Mouse (Mus musculus): ENCODE results near the gene Mycbp2.
A peak's percentile ranks its signal among the peaks of the same experiment; 100 is the strongest.

Gene Mycbp2

DNA sequence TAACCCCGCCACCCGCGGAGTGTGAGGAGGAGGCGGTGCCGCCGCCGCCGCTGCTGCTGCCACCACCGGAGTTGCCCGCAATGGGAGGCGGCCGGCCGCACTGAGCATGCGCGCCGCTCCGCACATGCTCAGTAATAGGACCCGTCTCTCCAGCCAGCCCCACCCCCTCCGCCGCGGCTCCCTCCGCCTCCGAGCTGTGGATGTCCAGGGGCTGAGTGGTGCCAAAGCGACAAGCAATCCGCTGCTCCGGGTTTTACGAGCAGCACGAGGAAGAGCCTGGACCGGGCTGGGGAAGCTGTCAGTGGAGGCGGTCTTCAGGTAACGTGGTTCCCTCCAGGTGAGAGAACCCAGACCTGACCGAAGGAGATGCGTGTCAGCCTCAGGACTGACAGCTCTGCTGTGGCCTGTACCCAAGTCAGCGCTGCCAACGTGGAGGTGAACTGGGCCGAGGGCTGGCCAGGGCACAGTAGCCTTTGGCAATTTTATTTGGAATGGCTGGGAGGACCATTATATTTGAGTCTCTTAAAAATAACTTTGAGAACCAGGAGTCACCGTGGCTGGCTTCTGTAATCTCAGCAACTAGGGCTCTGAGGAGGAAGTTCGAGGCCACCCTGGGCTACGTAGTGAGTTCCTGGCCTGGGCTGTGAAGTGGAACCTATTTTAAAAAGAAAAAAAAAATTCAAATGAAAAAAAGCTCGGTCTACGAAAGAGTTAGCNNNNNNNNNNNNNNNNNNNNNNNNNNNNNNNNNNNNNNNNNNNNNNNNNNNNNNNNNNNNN is at the start of gene Mycbp2:
Gene Mycbp2, minus strand, starts transcription at position 86 of the 777 bp plus-strand sequence.
- peak; percentile 97 for DNase-seq (ENCODE audit: low spot score in 2 of 2)

DNA sequence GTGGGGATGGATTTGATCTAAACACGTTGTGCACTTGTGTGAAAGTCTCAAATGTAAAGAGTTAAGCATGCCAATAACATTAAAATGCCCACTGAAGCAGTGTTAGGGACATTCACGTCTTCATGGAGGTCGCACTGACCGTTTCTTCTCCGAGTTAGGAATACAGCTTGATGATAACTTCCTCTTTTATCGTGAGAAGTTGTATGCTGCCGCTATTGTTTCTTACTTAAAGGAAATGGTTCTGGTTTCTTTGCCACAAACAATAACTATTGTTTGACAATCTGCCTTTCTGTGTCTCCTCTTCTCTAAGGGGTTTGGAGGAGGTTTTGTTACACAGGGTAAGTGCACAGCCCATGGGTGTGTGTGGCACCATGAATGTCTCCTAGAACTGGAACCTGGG is 45.8 kb upstream of the Mycbp2 start:
- no peak for DNase-seq (ENCODE audit: low spot score in 2 of 2)

GRCm38 (mm10) chr14:103387431-103387830 is 40.8 kb upstream of the Mycbp2 start:
- no peak for DNase-seq (ENCODE audit: low spot score in 2 of 2)

DNA sequence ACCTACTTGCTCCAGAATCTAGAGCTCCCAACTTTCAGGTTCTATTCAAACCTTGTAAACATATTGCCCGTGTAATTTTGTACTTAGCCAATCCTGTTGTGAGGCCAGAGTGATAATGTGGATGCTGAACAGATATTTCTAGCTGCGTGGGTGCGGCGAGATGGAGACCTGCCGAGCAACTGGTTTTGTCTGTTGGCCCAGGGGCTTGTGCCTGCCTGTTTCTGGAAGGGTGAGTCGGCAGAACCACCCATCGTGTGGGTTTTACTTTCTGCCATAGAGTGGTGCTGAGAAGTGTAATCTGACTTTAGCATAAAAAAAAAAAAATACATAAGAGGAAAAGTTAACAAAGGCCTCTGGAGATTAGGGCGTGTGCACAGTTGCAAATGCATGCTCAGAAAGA is 40.3 kb upstream of the Mycbp2 start:
- peak; percentile 5 to 29 for DNase-seq (ENCODE audit: low spot score in 2 of 2)

DNA sequence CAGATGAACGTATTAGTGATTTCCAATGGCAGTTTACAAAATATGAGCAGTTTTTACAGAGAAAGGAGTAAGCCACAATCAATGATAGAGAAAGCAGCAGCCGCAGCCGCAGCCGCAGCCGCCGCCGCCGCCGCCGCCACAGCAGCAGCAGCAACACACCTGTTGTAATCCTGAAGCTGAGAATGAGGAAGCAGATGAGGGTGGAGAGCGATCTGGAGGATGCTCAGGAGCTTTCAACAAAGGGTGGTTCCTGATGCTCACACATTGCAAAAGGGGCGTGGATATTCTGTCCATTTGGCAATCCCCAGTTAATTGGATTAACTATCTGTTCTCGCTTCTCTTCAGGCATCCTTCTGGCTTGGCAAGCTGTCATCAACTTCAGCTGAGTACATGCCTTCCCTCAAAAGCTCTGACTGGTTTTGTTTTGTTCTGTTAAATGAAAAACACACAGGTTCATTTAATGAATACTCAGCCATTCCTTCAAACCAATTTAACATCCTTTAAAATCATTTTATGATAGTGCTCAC is 38.5 kb upstream of the Mycbp2 start:
- DNase-seq (ENCODE audit: low spot score in 2 of 2), result no peak

DNA sequence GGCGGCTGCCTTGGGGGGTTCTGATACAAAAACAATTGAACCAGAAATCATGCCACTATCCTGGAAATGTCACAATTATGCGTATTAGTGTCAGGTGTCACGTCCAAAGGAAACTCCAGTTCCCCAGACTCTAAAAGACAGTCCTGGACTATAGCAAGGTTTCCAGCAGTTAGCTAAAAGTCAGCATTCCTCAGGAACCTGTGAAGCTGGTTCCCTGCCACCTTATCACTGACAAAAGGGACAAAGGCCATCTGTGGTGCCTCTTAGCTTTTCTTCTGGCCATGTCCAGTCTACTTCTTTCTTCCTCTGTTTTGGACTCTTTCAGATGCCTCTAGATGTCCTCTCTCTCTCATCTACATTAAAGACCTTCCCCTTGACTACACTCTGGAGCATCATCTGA is 32.1 kb upstream of the Mycbp2 start:
- no peak for DNase-seq (ENCODE audit: low spot score in 2 of 2)

- DNase-seq (ENCODE audit: low spot score in 2 of 2), result no peak
Observed at GRCm38 (mm10) chr14:103376765-103377164, 30.2 kb upstream of the Mycbp2 start.

DNA sequence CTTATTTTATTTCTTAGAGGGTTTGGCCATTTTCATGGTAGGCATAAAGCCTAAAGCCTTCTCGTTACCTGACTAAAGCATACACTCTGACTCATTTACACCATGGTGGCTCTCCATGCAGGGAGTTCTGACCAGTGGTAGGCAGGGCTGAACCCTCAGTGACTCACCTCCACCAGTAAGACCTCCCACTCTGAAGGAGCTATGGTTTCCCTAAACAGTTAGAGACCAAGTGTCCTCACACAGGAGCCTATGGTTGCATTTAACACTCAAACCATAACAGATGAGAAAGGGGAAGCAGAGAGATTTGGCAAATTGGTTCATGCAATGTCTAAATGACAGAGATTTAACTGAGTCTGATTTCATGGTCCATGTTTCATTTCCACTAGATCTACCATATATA is 28.9 kb upstream of the Mycbp2 start:
- no peak for DNase-seq (ENCODE audit: low spot score in 2 of 2)

- DNase-seq (ENCODE audit: low spot score in 2 of 2), result no peak
Observed at GRCm38 (mm10) chr14:103363199-103363598, 16.6 kb upstream of the Mycbp2 start.

DNA sequence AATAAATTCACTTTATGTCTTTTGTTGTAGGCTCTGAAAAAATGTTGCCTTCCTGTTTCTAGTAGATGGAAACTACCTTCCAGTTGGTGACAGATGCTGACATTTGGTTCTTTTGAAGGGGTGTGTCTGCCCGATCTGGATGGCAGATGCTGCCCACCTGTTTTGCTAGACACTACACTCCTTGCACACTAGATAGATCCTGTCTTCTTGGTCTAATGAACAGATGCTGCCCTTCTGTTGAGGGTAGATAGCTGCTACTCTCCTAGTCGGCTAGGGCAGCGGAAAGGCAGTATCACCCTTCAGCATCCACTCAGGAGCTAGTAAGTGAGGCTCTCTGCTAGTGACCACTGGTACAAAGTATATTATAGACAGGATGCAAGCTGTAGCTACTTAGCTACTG is 9.5 kb upstream of the Mycbp2 start:
- DNase-seq (ENCODE audit: low spot score in 2 of 2), result no peak

- DNase-seq (ENCODE audit: low spot score in 2 of 2), result no peak
Observed at GRCm38 (mm10) chr14:103354396-103355352, 8.1 kb upstream of the Mycbp2 start.

- DNase-seq (ENCODE audit: low spot score in 2 of 2), result peak; percentile 33 to 43
Observed at GRCm38 (mm10) chr14:103345858-103346728, 521 bp downstream of the Mycbp2 start.

DNA sequence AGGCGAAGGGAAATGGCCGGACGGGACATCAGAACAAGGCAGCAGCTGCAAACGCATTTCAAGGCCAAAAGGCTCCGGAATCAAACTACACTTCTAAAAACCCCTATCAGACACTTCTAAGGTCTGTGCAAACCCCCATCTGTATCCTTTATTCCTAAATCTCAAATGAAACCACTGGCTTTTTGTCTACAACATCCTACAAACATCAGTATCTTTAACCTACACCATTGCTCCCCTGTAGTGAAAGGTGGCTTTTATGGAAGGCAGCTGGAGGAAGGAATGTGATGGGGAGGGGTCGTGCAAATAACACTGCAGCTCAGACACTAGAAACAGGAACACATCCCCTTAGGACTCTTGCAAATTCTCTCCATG is 1.1 kb downstream of the Mycbp2 start:
- no peak for DNase-seq (ENCODE audit: low spot score in 2 of 2)

DNA sequence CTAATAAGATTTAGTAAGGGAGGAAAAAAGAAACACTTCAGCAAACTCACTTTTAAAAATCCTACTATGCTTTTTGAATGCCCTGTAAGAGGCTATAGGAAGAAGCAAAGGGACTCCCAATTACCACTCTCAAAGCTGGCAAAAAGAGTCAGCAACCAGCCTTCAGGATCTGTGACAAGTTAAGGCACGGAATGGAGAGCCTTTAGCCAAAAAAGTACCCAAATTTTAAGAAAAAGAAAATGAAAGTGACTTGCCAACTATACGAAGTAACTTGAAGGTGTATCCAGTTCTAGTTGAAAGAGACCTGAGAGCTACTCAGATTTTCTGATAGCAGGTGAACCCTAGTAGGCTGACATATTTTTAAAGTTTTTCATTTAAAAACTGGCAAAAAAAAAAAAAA is 1.6 kb downstream of the Mycbp2 start:
- DNase-seq (ENCODE audit: low spot score in 2 of 2), result no peak

DNA sequence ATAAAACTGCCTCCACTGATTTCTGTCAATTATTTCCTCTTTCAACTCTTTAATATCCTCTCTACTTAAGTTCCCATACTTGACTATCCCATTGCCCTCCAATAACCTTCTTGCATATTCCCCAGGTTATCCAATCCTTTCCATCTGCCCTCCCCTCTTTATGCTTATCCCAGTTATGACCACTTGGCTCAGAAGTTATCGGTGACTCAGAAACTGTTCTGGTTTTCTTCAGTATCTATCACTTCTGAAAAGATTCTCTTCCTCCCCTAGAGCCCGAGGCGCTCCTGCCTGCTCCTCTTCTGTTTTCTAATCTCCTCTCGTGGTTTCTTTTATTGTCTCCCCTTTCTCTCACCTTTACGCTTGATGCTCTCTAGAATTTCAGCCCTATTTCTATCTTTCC is 2.8 kb downstream of the Mycbp2 start:
- no peak for DNase-seq (ENCODE audit: low spot score in 2 of 2)

- DNase-seq (ENCODE audit: low spot score in 2 of 2), result no peak
Observed at GRCm38 (mm10) chr14:103341385-103342294, 5.0 kb downstream of the Mycbp2 start.

GRCm38 (mm10) chr14:103312926-103313325 is 33.7 kb downstream of the Mycbp2 start:
- DNase-seq (ENCODE audit: low spot score in 2 of 2), result no peak

- DNase-seq (ENCODE audit: low spot score in 2 of 2), result no peak
Observed at GRCm38 (mm10) chr14:103296227-103296626, 50.4 kb downstream of the Mycbp2 start.

GRCm38 (mm10) chr14:103286650-103287049 is 60.0 kb downstream of the Mycbp2 start:
- DNase-seq (ENCODE audit: low spot score in 2 of 2), result no peak

DNA sequence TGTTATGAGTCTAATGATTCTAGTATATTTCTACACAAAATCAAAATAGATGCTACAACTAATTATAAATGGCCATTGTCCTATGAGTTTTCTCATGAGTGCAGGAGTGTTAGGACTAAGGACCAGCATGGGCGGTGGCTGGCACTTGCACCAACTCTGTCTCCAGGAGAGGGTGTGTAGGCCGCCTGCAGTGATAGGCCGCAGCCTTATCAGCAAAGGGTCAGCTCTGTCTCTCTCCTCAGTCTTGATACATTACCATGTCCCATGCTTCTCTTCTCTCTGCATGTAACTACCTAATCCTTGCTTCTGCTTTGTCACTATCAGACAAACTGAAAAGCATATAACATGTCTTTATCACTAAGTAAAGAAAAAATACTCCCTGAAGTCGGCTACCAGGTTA is 69.9 kb downstream of the Mycbp2 start:
- DNase-seq (ENCODE audit: low spot score in 2 of 2), result no peak

DNA sequence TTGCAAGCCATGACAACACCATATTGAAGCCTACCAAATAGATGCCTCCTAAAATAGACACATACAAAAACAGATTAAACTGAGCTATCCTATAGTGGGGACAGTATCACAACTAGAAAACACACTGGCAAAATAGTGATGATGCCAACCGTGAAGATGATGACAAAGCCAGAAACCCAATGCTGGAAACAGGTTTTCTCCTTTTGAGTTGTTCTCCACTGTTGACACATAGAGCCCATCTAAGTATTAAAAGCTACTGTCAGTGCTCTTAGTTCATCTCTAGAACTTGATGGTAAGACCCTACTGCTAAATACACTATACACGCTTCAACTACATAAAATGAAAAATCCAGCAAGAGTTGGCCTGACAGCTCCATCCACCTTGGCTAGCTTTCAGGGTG is 86.2 kb downstream of the Mycbp2 start:
- no peak for DNase-seq (ENCODE audit: low spot score in 2 of 2)
